31 mouse cellular contexts compared by ENCODE assay signal in the genomic region with DNA sequence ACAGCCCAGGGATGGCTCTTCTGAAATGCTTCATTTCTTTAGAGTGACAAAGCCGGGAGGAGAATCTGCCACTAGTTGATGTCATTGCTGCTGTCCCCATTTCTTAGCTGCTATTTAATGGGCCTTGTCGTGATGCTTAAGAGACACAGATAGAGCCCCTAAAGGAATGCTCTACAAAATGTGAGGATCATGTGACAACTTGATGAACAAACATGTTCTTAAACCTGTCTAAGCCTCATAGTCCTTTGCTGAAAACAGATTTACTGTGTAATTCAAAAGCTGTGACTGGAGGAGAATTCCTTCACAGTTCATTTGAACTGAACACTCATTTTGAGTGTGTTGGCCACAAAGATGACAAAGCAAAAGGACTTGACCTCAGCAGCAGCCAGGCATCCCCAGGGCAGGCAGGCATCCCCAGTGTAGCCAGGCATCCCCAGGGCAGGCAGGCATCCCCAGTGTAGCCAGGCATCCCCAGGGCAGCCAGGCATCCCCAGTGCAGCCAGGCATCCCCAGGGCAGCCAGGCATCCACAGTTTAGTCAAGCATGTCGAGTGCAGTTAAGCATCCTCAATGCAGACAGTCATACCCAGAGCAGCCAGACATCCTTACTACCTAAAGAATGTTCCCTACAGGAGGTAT. TPM values are rescaled to one million over a fixed set of nuclear protein-coding genes. Genes with fewer than 3 reads are reported as not detected.
DNase-seq lines count a peak whose midpoint lies in the region; ATAC-seq lines count a peak whose summit lies in the region.
"Had no signal": no experiment of that assay in that cellular context is flagged by ENCODE, and none has a peak within 500 bp of the region (broad histone marks: within the 10 kb centered on the region; RNA-seq: fewer than 3 reads in every experiment).

No protein-coding gene starts in this region.

- no peaks in the 10 kb centered on the region for H3K27me3 ChIP-seq in hindbrain, embryonic 15.5 days
- H3K27me3 ChIP-seq in hindbrain, embryonic 14.5 days (ENCODE audit: control insufficient read depth, insufficient read depth, low read length) = no peaks in the 10 kb centered on the region
- no peaks in the 10 kb centered on the region for H3K27me3 ChIP-seq in kidney, embryonic 16.5 days (ENCODE audit: insufficient read depth, low read length)
- H3K27me3 ChIP-seq: forebrain, embryonic 13.5 days; limb, embryonic 13.5 days; lung, embryonic 15.5 days had no signal

- no peak for DNase-seq in hindbrain, embryonic 14.5 days (ENCODE audit: low spot score)
- DNase-seq in kidney, postnatal 10 days = no peak
- peak; percentile 83 for DNase-seq in Muller cell, postnatal 12 days (ENCODE audit: inconsistent ontology term)
- peak; percentile 21 for DNase-seq in retina, embryonic 14.5 days (ENCODE audit: low spot score)
- no peak for DNase-seq in gastrocnemius, postnatal 14 days
- DNase-seq: adrenal gland, postnatal 14 days; cerebellum, adult 11 months; cerebellum, adult 9-10 months; cerebellum, postnatal 36 days; gastrocnemius, postnatal 25 days; heart, adult 18-20 months; heart, postnatal 4 days; layer of hippocampus, adult 9-11 months; right cerebral cortex, postnatal 4 days; thymus, adult 18-20 months; thymus, postnatal 25 days had no signal

- WGBS in hindbrain, embryonic 15.5 days = 41% methylated on average over 3 of the region's 3 CpGs
- 46% methylated on average over 3 of the region's 3 CpGs for WGBS in hindbrain, embryonic 14.5 days
- 49% methylated on average over 3 of the region's 3 CpGs for WGBS in kidney, embryonic 16.5 days

- H3K9me3 ChIP-seq in hindbrain, embryonic 15.5 days = no peaks in the 10 kb centered on the region
- no peaks in the 10 kb centered on the region for H3K9me3 ChIP-seq in hindbrain, embryonic 14.5 days (ENCODE audit: control insufficient read depth, low read length)
- H3K9me3 ChIP-seq in kidney, embryonic 16.5 days (ENCODE audit: low read length) = no peaks in the 10 kb centered on the region
- H3K9me3 ChIP-seq: forebrain, embryonic 13.5 days; G1E; limb, embryonic 13.5 days; lung, embryonic 15.5 days had no signal

- H3K4me1 ChIP-seq in hindbrain, embryonic 15.5 days (replicated peaks) = no peaks in the 10 kb centered on the region
- H3K4me1 ChIP-seq in hindbrain, embryonic 14.5 days (replicated peaks; ENCODE audit: control insufficient read depth, insufficient read depth, low read length) = no peaks in the 10 kb centered on the region
- peaks cover 8% of the 10 kb centered on the region; the same call in 1 of the 2 replicates for H3K4me1 ChIP-seq in kidney, embryonic 16.5 days (ENCODE audit: insufficient read depth, low read length)
- H3K4me1 ChIP-seq: forebrain, embryonic 13.5 days; limb, embryonic 13.5 days; lung, embryonic 15.5 days had no signal

- no peak overlapping the region for H3K9ac ChIP-seq in hindbrain, embryonic 15.5 days
- no peak overlapping the region for H3K9ac ChIP-seq in hindbrain, embryonic 14.5 days
- H3K9ac ChIP-seq in kidney, embryonic 16.5 days (replicated peaks; ENCODE audit: low read length) = no peak overlapping the region
- H3K9ac ChIP-seq: forebrain, embryonic 13.5 days; limb, embryonic 13.5 days; lung, embryonic 15.5 days had no signal

- intact Hi-C loops in gastrocnemius, postnatal 14 days (cut with DNase I; ENCODE audit: low total_unique reads) = no loop called here

- H3K4me3 ChIP-seq in hindbrain, embryonic 15.5 days = no peak overlapping the region
- no peak overlapping the region for H3K4me3 ChIP-seq in hindbrain, embryonic 14.5 days (replicated peaks; ENCODE audit: low read length)
- H3K4me3 ChIP-seq in kidney, embryonic 16.5 days (ENCODE audit: low read length) = no peak overlapping the region
- H3K4me3 ChIP-seq: forebrain, embryonic 13.5 days; left cerebral cortex, adult 2 months; limb, embryonic 13.5 days; lung, embryonic 15.5 days; myocyte had no signal

- H3K27ac ChIP-seq in hindbrain, embryonic 15.5 days (replicated peaks) = no peak overlapping the region; the same call in 1 of the 2 replicates
- H3K27ac ChIP-seq in hindbrain, embryonic 14.5 days = no peak overlapping the region
- no peak overlapping the region for H3K27ac ChIP-seq in kidney, embryonic 16.5 days (ENCODE audit: low read length)
- H3K27ac ChIP-seq: forebrain, embryonic 13.5 days; left cerebral cortex, adult 2 months; limb, embryonic 13.5 days; lung, embryonic 15.5 days; stomach, postnatal 0 days had no signal

- H3K36me3 ChIP-seq in hindbrain, embryonic 15.5 days = no peaks in the 10 kb centered on the region
- no peaks in the 10 kb centered on the region for H3K36me3 ChIP-seq in hindbrain, embryonic 14.5 days (replicated peaks; ENCODE audit: control insufficient read depth, insufficient read depth)
- H3K36me3 ChIP-seq in kidney, embryonic 16.5 days (ENCODE audit: insufficient read depth, low read length) = no peaks in the 10 kb centered on the region
- H3K36me3 ChIP-seq: G1E; limb, embryonic 13.5 days; lung, embryonic 15.5 days had no signal

- ATAC-seq in hindbrain, embryonic 15.5 days (ENCODE audit: low FRiP score, low read depth) = peak; percentile 23; the same call in 1 of the 2 replicates
- no peak for ATAC-seq in hindbrain, embryonic 14.5 days (ENCODE audit: low FRiP score)
- peak; percentile 92 for ATAC-seq in kidney, embryonic 16.5 days (ENCODE audit: low FRiP score, low TSS enrichment)
- ATAC-seq: forebrain, embryonic 13.5 days; intestine, postnatal 0 days; midbrain, embryonic 16.5 days had no signal

- H3K4me2 ChIP-seq in hindbrain, embryonic 15.5 days = no peak overlapping the region
- H3K4me2 ChIP-seq in hindbrain, embryonic 14.5 days (replicated peaks) = no peak overlapping the region
- no peak overlapping the region for H3K4me2 ChIP-seq in kidney, embryonic 16.5 days (replicated peaks; ENCODE audit: low read depth, low read length)
- H3K4me2 ChIP-seq: forebrain, embryonic 13.5 days; heart, embryonic 11.5 days; limb, embryonic 13.5 days; liver, embryonic 11.5 days; lung, embryonic 15.5 days; midbrain, embryonic 11.5 days had no signal

RNA-seq across cellular contexts. Expression of a gene that starts 9.1 kb away (rescaled TPM):
- 18.5 and 28.8 TPM in 2 replicates for polyA plus RNA-seq in hindbrain, embryonic 15.5 days (2015; fragmentation: Nextera tagmentation; extraction: Ambion mirVana)
- 5.8 and 11.5 TPM in 2 replicates for polyA plus RNA-seq in hindbrain, embryonic 14.5 days (2014; fragmentation: Nextera tagmentation; extraction: Ambion mirVana)
- 13.3 and 13.5 TPM in 2 replicates for polyA plus RNA-seq in kidney, embryonic 16.5 days (2015; fragmentation: Nextera tagmentation; extraction: Ambion mirVana)
- 1 to 10 TPM; 1.5 to 2.3 TPM for total RNA-seq in gastrocnemius, postnatal 14 days (2021)
- total RNA-seq: G1E; megakaryocyte progenitor cell, adult 5-6 weeks had no signal
- polyA plus RNA-seq: G1E had no signal

Comparison
In these comparisons a context has a peak if more than half of its experiments do, and no peak if none do; other contexts are left out.
1. DNase-seq: peak in Muller cell, postnatal 12 days (single experiment) and retina, embryonic 14.5 days (single experiment); none in hindbrain, embryonic 14.5 days (single experiment), kidney, postnatal 10 days (single experiment) and gastrocnemius, postnatal 14 days (single experiment).